20 mouse cellular contexts compared by ENCODE assay signal in the genomic region with DNA sequence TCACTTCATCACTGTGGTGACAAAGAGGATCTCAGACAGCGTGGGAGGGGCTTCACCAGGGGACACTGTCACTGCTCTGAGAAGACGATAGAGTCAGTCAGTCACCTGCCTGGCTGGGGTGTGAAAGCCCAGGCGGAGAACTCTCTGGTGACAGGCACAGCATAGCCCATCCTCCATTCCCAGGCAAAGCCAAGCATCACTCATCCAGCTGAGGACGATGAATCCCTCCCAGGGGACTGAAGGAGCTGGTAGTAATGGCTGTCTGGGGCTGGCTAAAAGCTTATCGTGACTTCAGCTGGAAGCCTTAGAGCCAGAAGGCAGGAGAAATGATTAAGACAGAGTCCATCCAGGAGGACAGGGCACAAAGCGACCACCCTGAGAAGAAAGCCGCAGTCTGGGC.
"Had no signal": no experiment of that assay in that cellular context is flagged by ENCODE, and none has a peak within 500 bp of the region (broad histone marks: within the 10 kb centered on the region; RNA-seq: fewer than 3 reads in every experiment).

No protein-coding gene starts in this region.

- H3K4me2 ChIP-seq: limb, embryonic 13.5 days; liver, embryonic 12.5 days; liver, embryonic 15.5 days; midbrain, embryonic 11.5 days; stomach, embryonic 15.5 days had no signal

- ATAC-seq: intestine, postnatal 0 days; liver, embryonic 12.5 days had no signal

- H3K9ac ChIP-seq: limb, embryonic 13.5 days; liver, embryonic 12.5 days; liver, embryonic 15.5 days; stomach, embryonic 15.5 days had no signal

- H3K4me3 ChIP-seq: layer of hippocampus, adult 2 months; limb, embryonic 10.5 days; limb, embryonic 13.5 days; liver, embryonic 12.5 days; liver, embryonic 15.5 days; megakaryocyte, embryonic 14.5 days; stomach, embryonic 15.5 days had no signal

- H3K36me3 ChIP-seq: limb, embryonic 10.5 days; limb, embryonic 13.5 days; liver, embryonic 12.5 days; liver, embryonic 15.5 days; stomach, embryonic 15.5 days had no signal

- H3K27ac ChIP-seq: kidney, postnatal 0 days; layer of hippocampus, adult 2 months; limb, embryonic 10.5 days; limb, embryonic 13.5 days; liver, embryonic 12.5 days; liver, embryonic 15.5 days; stomach, embryonic 15.5 days had no signal

- H3K4me1 ChIP-seq: limb, embryonic 10.5 days; limb, embryonic 13.5 days; liver, embryonic 12.5 days; liver, embryonic 15.5 days; megakaryocyte, embryonic 14.5 days; stomach, embryonic 15.5 days had no signal

- H3K27me3 ChIP-seq: limb, embryonic 13.5 days; liver, embryonic 12.5 days; liver, embryonic 15.5 days; megakaryocyte, embryonic 14.5 days; stomach, embryonic 15.5 days had no signal

- DNase-seq: kidney, adult 2 months; kidney, postnatal 25 days; layer of hippocampus, adult 9-11 months; liver; lung, adult 18-20 months; lung, postnatal 36 days; midbrain, embryonic 14.5 days; right cerebral cortex, postnatal 25 days; spleen, adult 18-20 months; thymus, postnatal 25 days had no signal

- H3K9me3 ChIP-seq: limb, embryonic 10.5 days; limb, embryonic 13.5 days; liver, embryonic 12.5 days; liver, embryonic 15.5 days; megakaryocyte, embryonic 14.5 days; stomach, embryonic 15.5 days had no signal
